Mouse (Mus musculus) limb, embryonic 14.5 days (tissue): ENCODE measurements around the gene Cfap57. TPM values are rescaled to one million over a fixed set of nuclear protein-coding genes. Genes with fewer than 3 reads are reported as not detected.

Experiments
- ATAC-seq: fragments of 200-750 bp; cut with Nextera tagmentation; 2 replicates; pipeline ENCODE4 v1.8.0; 2017; ENCODE audit warnings: low read depth, moderate number of reproducible peaks, moderate TSS enrichment; ENCODE audit not compliant: low FRiP score
- DNase-seq: peaks from one replicate; pipeline ENCODE4 v3.0.0-alpha.2; 2015; ENCODE audit warnings: low spot score
- H3K27ac ChIP-seq: fragments of 300-500 bp; sonication (generic); replicated peaks from 2 replicates; pipeline ENCODE4 v1.5.1; 2014; ENCODE audit warnings: low read depth, mild to moderate bottlenecking, low read length, moderate library complexity, mixed read lengths
- H3K27me3 ChIP-seq: fragments of 300-500 bp; sonication (generic); 2 replicates; pipeline ENCODE4 v1.6.1; 2014; ENCODE audit warnings: low read length, mixed read lengths; ENCODE audit not compliant: control insufficient read depth, insufficient read depth
- H3K36me3 ChIP-seq: fragments of 300-500 bp; sonication (generic); 2 replicates; pipeline ENCODE4 v1.6.1; 2014; ENCODE audit warnings: mild to moderate bottlenecking, low read length, moderate library complexity, mixed read lengths; ENCODE audit not compliant: control insufficient read depth, insufficient read depth
- H3K4me1 ChIP-seq: fragments of 300-500 bp; sonication (generic); 2 replicates; pipeline ENCODE4 v1.6.1; 2014; ENCODE audit warnings: antibody characterized with exemption, low read length, mixed read lengths; ENCODE audit not compliant: control insufficient read depth, insufficient read depth
- H3K4me2 ChIP-seq: fragments of 300-500 bp; sonication (generic); replicated peaks from 2 replicates; pipeline ENCODE4 v1.6.1; 2014; ENCODE audit warnings: low read depth, mild to moderate bottlenecking, low read length, moderate library complexity; ENCODE audit not compliant: severe bottlenecking
- H3K4me3 ChIP-seq: fragments of 300-500 bp; sonication (generic); replicated peaks from 2 replicates; pipeline ENCODE4 v1.5.1; 2014; ENCODE audit warnings: low read length
- H3K9ac ChIP-seq: fragments of 300-500 bp; sonication (generic); 2 replicates; pipeline ENCODE4 v1.6.1; 2014; ENCODE audit warnings: mild to moderate bottlenecking, low read depth, low read length, moderate library complexity; ENCODE audit not compliant: severe bottlenecking
- H3K9me3 ChIP-seq: fragments of 300-500 bp; sonication (generic); 2 replicates; pipeline ENCODE4 v1.6.1; 2016; ENCODE audit warnings: low read length; ENCODE audit not compliant: control insufficient read depth
- POLR2A ChIP-seq: fragments of 200-500 bp; IDR thresholded peaks from 2 replicates; pipeline ENCODE4 v1.8.0; 2012; ENCODE audit warnings: inconsistent platforms, mild to moderate bottlenecking, moderate library complexity, borderline replicate concordance; ENCODE audit not compliant: insufficient read depth, insufficient read length; ENCODE audit errors: extremely low read depth
- WGBS: fragments of 180-500 bp; shearing (Covaris S2); extraction: QIAGEN DNeasy Blood & Tissue Kit; methylation state at CpG from one replicate; pipeline ENCODE4 v1.1.7; 2014; 5-methylcytosine and 5-hydroxymethylcytosine counted together
- polyA plus RNA-seq, 2 experiments: library from polyadenylated mRNA; depleted of rRNA in 1 of 2; stranded (reverse) in 1 of 2; unstranded in 1 of 2; fragments of >200 nt; fragmentation: Nextera tagmentation in 1 of 2; extraction: Ambion mirVana in 1 of 2; gene quantifications; 2 replicates each; pipeline versions ENCODE4 v1.2.1 to v1.2.3; 2012 to 2014

Gene Cfap57
- polyA plus RNA-seq, 2 experiments = 0.18 to 0.65 TPM

- H3K4me3 ChIP-seq = no peak within 1 kb of the TSS
- H3K9ac ChIP-seq = no peak within 1 kb of the TSS
- no peaks in the 10 kb centered on the region for H3K27me3 ChIP-seq
- WGBS = 39% methylated on average over 17 of the region's 17 CpGs
- H3K9me3 ChIP-seq = no peaks in the 10 kb centered on the region
- H3K27ac ChIP-seq = no peak within 1 kb of the TSS
- no peaks in the 10 kb centered on the region for H3K36me3 ChIP-seq
- H3K4me2 ChIP-seq = no peak within 1 kb of the TSS
- ATAC-seq (no peak), DNase-seq (no peak)
- TF ChIP-seq POLR2A = no peak
- no peaks in the 10 kb centered on the region for H3K4me1 ChIP-seq
Observed at GRCm38 (mm10) chr4:118526408-118527334, 93.9 kb downstream of the Cfap57 start, which contains the start of gene 2610528J11Rik. 2610528J11Rik (plus strand) TSS chr4:118526999.

- no peak for TF ChIP-seq POLR2A
- H3K4me3 ChIP-seq = no peak overlapping the region
- no peak for DNase-seq
- H3K27ac ChIP-seq = no peak overlapping the region
- no peak for ATAC-seq
- no peaks in the 10 kb centered on the region for H3K9me3 ChIP-seq
- WGBS = 73% methylated on average over 3 of the region's 3 CpGs
- no peak overlapping the region for H3K9ac ChIP-seq
- H3K36me3 ChIP-seq = no peaks in the 10 kb centered on the region
- H3K27me3 ChIP-seq = no peaks in the 10 kb centered on the region
- no peaks in the 10 kb centered on the region for H3K4me1 ChIP-seq
- no peak overlapping the region for H3K4me2 ChIP-seq
Observed at GRCm38 (mm10) chr4:118525779-118526178, 94.8 kb downstream of the Cfap57 start.

GRCm38 (mm10) chr4:118523976-118524375 lies 96.6 kb downstream of the Cfap57 start:
- TF ChIP-seq POLR2A = no peak
- 70% methylated on average over 7 of the region's 7 CpGs for WGBS
- no peak overlapping the region for H3K4me2 ChIP-seq
- H3K27ac ChIP-seq = no peak overlapping the region
- H3K9me3 ChIP-seq = no peaks in the 10 kb centered on the region
- no peak overlapping the region for H3K4me3 ChIP-seq
- no peak overlapping the region for H3K9ac ChIP-seq
- H3K27me3 ChIP-seq = no peaks in the 10 kb centered on the region
- DNase-seq (no peak), ATAC-seq (no peak)
- no peaks in the 10 kb centered on the region for H3K4me1 ChIP-seq
- H3K36me3 ChIP-seq = no peaks in the 10 kb centered on the region

DNA sequence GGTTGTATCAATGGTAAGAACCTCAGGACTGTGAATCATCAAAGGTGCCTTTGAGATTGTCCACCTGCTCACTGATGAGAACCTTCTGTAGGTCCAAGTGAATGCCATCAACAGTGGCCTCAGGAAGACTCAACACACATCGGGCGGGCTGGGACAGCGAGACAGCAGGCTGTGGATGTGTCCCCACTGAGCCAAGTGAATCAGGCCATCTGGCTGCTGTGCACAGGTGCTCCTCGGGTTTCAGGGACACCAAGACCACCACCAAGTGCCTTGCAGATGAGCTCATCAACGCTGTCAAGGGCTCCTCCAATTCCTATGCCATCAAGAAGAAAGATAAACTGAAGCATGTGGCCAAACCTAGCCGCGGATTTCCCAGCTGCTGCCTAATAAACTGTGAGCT lies 98.3 kb downstream of the Cfap57 start:
- peak; percentile 39; the same call in 1 of the 2 replicates for ATAC-seq
- Histone ChIP-seq H3K27me3 (no peaks in the 10 kb centered on the region; the same call in 1 of the 2 replicates), H3K27ac (no peak overlapping the region), H3K4me3 (no peak overlapping the region), H3K36me3 (no peaks in the 10 kb centered on the region), H3K9ac (no peak overlapping the region), H3K4me2 (no peak overlapping the region), H3K4me1 (no peaks in the 10 kb centered on the region), H3K9me3 (no peaks in the 10 kb centered on the region)
- WGBS = 74% methylated on average over 7 of the region's 7 CpGs
- no peak for DNase-seq
- TF ChIP-seq POLR2A = no peak

DNA sequence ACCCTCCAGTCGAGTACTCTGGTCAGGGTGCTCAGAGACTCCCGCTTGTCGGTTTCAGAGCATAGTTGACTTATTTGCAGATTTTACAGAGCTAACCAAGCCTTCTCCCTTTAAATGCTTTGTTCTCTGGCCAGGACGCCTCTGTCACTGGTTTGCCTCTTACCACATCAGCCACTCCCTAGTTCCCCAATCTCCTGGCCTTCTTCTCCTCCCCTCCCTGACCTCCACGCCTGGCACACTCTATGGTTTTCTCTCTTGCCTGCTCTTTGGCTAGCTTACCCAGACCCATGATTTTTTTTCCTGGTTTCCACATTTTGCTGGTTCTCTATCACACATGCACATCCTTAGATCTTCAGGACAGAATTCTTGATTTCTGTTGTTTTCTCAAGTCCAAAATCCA lies 102.4 kb downstream of the Cfap57 start:
- Histone ChIP-seq H3K4me1 (no peaks in the 10 kb centered on the region), H3K27ac (no peak overlapping the region), H3K9ac (no peak overlapping the region), H3K27me3 (no peaks in the 10 kb centered on the region; the same call in 1 of the 2 replicates), H3K36me3 (no peaks in the 10 kb centered on the region), H3K4me2 (no peak overlapping the region), H3K4me3 (no peak overlapping the region), H3K9me3 (no peaks in the 10 kb centered on the region)
- WGBS = 69% methylated on average over 5 of the region's 5 CpGs
- no peak for TF ChIP-seq POLR2A
- no peak for DNase-seq
- ATAC-seq = no peak
